Mouse (Mus musculus) heart, adult 2 months (tissue): ENCODE data around the gene Nrxn2. TPM values are rescaled to one million over a fixed set of nuclear protein-coding genes. Genes with fewer than 3 reads are reported as not detected.

Experiments used
- DNase-seq, 2 experiments: peaks; one replicate each; pipeline ENCODE4 v3.0.0; 2021
- H3K27ac ChIP-seq: fragments of 200-600 bp; 2 replicates; pipeline ENCODE4 v1.8.1; 2022
- H3K27me3 ChIP-seq: fragments of 200-500 bp; 2 replicates; pipeline ENCODE4 v1.6.1; 2012; ENCODE audit warnings: mild to moderate bottlenecking, low read length, inconsistent platforms, mixed read lengths; ENCODE audit not compliant: control insufficient read depth, insufficient read depth
- H3K36me3 ChIP-seq: fragments of 200-500 bp; 2 replicates; pipeline ENCODE4 v1.6.1; 2012; ENCODE audit warnings: low read length, inconsistent platforms; ENCODE audit not compliant: control insufficient read depth, insufficient read depth
- H3K4me1 ChIP-seq: fragments of 200-500 bp; 2 replicates; pipeline ENCODE4 v1.6.1; 2011; ENCODE audit warnings: low read length; ENCODE audit not compliant: control insufficient read depth, insufficient read depth
- H3K4me3 ChIP-seq: fragments of 200-600 bp; 2 replicates; pipeline ENCODE4 v1.8.1; 2022
- H3K79me2 ChIP-seq: fragments of 200-500 bp; replicated peaks from 2 replicates; pipeline ENCODE4 v1.6.1; 2012; ENCODE audit warnings: mild to moderate bottlenecking, inconsistent platforms, low read length, moderate library complexity, mixed read lengths; ENCODE audit not compliant: control insufficient read depth, insufficient read depth
- H3K9ac ChIP-seq: fragments of 200-500 bp; 2 replicates; pipeline ENCODE4 v1.6.1; 2012; ENCODE audit warnings: low read depth, mild to moderate bottlenecking, control low read depth, inconsistent platforms, low read length, mixed read lengths
- CTCF ChIP-seq: fragments of 200-600 bp; IDR thresholded peaks from 2 replicates; pipeline ENCODE4 v1.8.1; 2022; ENCODE audit warnings: antibody characterized with exemption, mild to moderate bottlenecking, moderate library complexity
- EP300 ChIP-seq: fragments of 200-500 bp; IDR thresholded peaks from 2 replicates; pipeline ENCODE4 v1.6.1; 2011; ENCODE audit warnings: low read depth, low read length, control low read depth; ENCODE audit not compliant: insufficient read depth
- POLR2A ChIP-seq: fragments of 200-500 bp; IDR thresholded peaks from 2 replicates; pipeline ENCODE4 v1.6.1; 2011; ENCODE audit warnings: mild to moderate bottlenecking, low read depth, low read length, control low read depth; ENCODE audit not compliant: insufficient read depth
- WGBS: fragments of 180-500 bp; shearing (Covaris S2); methylation state at CpG from one replicate; pipeline ENCODE4 v1.1.7; 2018; 5-methylcytosine and 5-hydroxymethylcytosine counted together
- intact Hi-C: fragments of 180-260 bp; cut with DNase I; formaldehyde crosslinking; loops from one replicate; pipeline ENCODE4 v1.15.1; 2025
- polyA plus RNA-seq: library from polyadenylated mRNA; depleted of rRNA; stranded (reverse); fragments of >200 nt; gene quantifications from 2 replicates; pipeline ENCODE4 v1.2.3, GENCODE M21; 2012
- total RNA-seq, 2 experiments: library from RNA; stranded (reverse); gene quantifications; 2 replicates each; pipeline ENCODE4 v1.2.3; 2021

Gene Nrxn2
- total and polyA plus RNA-seq, 3 experiments, result 3.4 to 5.2 (median 4.5) TPM

DNA sequence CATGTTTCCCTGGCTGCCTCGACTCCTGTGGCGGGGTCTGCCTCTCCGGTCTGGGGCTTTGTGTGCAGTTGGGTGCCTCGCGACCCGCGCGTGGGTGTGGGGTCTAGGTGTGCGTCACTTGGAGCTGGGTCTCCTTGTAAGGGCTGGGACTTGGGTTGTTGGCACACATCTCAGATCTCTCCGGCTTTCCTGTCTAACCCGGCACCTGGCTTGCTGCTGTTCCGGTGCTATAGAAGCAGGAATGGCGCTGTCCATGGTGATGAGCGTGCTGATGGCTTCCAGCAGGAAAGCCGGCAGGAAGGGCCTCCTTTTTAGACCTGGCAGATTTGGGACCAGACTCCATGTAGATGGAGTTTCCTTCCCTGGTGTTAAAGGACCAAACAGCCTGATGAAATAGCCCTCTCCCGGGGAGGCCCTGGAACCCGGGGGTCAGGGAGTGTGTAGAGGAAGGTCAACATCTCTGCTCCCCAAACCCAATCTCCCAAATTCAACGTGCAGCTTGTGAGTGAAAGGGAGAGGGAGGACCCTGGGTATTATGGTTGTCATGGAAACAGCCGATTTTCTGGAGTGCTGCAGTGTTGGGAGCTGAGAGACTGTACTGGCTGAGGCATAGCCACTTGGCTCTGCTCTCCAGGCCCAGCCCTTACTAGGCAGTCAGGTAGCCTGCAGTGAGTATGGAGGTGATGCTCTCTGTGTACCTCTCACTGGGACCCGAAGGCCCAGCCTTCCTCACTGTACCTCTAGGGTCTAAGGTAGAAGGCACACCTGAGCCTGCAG is 84.2 kb downstream of the Nrxn2 start:
- no peak for TF ChIP-seq EP300
- TF ChIP-seq CTCF, result no peak
- H3K36me3 ChIP-seq, result no peaks in the 10 kb centered on the region
- H3K27me3 ChIP-seq, result peaks cover 12% of the 10 kb centered on the region
- peaks cover 1% of the 10 kb centered on the region; the same call in 1 of the 2 replicates for H3K4me1 ChIP-seq
- intact Hi-C loops, result no loop called here
- H3K4me3 ChIP-seq, result no peak overlapping the region
- peak; percentile 40 to 63 for DNase-seq
- H3K79me2 ChIP-seq, result no peaks in the 10 kb centered on the region
- no peak overlapping the region for H3K9ac ChIP-seq
- no peak overlapping the region for H3K27ac ChIP-seq
- 5% methylated on average over 20 of the region's 20 CpGs for WGBS

- H3K79me2 ChIP-seq, result no peaks in the 10 kb centered on the region
- TF ChIP-seq POLR2A (no peak), CTCF (no peak), EP300 (no peak)
- intact Hi-C loops, result no loop called here
- no peaks in the 10 kb centered on the region for H3K36me3 ChIP-seq
- peaks cover 1% of the 10 kb centered on the region; the same call in 1 of the 2 replicates for H3K4me1 ChIP-seq
- H3K27me3 ChIP-seq, result peaks cover 4% of the 10 kb centered on the region
- no peak for DNase-seq
- H3K9ac ChIP-seq, result no peak overlapping the region
- H3K4me3 ChIP-seq, result no peak overlapping the region
- 22% methylated on average over 16 of the region's 16 CpGs for WGBS
- H3K27ac ChIP-seq, result no peak overlapping the region
These were observed 85.6 kb downstream of the Nrxn2 start for GRCm38 (mm10) chr19:6503926-6504655.

DNA sequence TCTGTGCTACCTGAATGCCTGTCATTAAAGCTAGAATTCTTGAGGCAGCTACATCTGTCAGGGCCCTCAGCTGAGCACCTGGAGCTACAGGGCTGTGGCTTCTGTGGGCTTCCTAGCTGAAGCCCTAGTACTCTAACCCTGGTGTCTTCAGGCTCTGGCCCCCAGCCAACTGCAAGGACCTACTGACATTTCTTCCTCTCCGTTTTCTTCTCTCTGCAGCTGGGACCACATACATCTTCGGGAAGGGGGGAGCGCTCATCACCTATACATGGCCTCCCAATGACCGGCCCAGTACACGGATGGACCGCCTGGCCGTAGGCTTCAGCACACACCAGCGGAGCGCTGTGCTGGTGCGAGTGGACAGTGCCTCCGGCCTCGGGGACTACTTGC is 86.1 kb downstream of the Nrxn2 start:
- Histone ChIP-seq H3K27me3 (peaks cover 4% of the 10 kb centered on the region), H3K27ac (no peak overlapping the region), H3K4me3 (no peak overlapping the region), H3K36me3 (no peaks in the 10 kb centered on the region), H3K9ac (no peak overlapping the region), H3K4me1 (peaks cover 1% of the 10 kb centered on the region; the same call in 1 of the 2 replicates), H3K79me2 (no peaks in the 10 kb centered on the region)
- intact Hi-C loops, result no loop called here
- 74% methylated on average over 12 of the region's 12 CpGs for WGBS
- TF ChIP-seq EP300, result no peak
- TF ChIP-seq POLR2A, result no peak
- no peak for TF ChIP-seq CTCF
- DNase-seq, result no peak

GRCm38 (mm10) chr19:6507393-6507792 is 88.9 kb downstream of the Nrxn2 start:
- H3K4me1 ChIP-seq, result peaks cover 1% of the 10 kb centered on the region; the same call in 1 of the 2 replicates
- no peak for TF ChIP-seq CTCF
- TF ChIP-seq EP300, result no peak
- no peak for TF ChIP-seq POLR2A
- intact Hi-C loops, result no loop called here
- no peaks in the 10 kb centered on the region for H3K79me2 ChIP-seq
- H3K27me3 ChIP-seq, result peaks cover 2% of the 10 kb centered on the region
- H3K27ac ChIP-seq, result no peak overlapping the region
- 9% methylated on average over 10 of the region's 10 CpGs for WGBS
- H3K9ac ChIP-seq, result no peak overlapping the region
- H3K4me3 ChIP-seq, result no peak overlapping the region
- H3K36me3 ChIP-seq, result no peaks in the 10 kb centered on the region
- DNase-seq, result no peak

DNA sequence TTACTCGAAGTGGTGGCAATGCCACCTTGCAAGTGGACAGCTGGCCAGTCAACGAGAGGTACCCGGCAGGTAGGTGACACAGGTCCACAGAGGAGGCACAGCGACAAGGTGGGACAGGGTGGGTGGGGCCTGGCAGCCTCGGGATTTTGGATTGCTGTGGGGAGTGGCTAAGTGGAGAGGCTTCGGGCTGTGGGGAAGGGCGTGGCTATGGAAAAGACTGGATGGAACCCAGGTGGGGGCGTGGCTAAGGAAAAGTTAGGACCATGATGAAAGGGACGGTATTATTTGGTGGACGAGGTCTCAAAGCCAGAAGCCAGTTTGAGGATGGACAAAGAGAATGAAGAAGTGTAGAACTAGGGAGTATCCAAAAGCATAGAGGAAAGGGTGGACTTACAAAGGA is 91.3 kb downstream of the Nrxn2 start:
- intact Hi-C loops, result no loop called here
- H3K9ac ChIP-seq, result no peak overlapping the region
- H3K36me3 ChIP-seq, result no peaks in the 10 kb centered on the region
- H3K4me1 ChIP-seq, result peaks cover 1% of the 10 kb centered on the region; the same call in 1 of the 2 replicates
- H3K27ac ChIP-seq, result no peak overlapping the region
- H3K4me3 ChIP-seq, result no peak overlapping the region
- peaks cover 2% of the 10 kb centered on the region for H3K27me3 ChIP-seq
- TF ChIP-seq POLR2A, result no peak
- no peak for TF ChIP-seq CTCF
- TF ChIP-seq EP300, result no peak
- 68% methylated on average over 10 of the region's 10 CpGs for WGBS
- no peak for DNase-seq
- H3K79me2 ChIP-seq, result no peaks in the 10 kb centered on the region

DNA sequence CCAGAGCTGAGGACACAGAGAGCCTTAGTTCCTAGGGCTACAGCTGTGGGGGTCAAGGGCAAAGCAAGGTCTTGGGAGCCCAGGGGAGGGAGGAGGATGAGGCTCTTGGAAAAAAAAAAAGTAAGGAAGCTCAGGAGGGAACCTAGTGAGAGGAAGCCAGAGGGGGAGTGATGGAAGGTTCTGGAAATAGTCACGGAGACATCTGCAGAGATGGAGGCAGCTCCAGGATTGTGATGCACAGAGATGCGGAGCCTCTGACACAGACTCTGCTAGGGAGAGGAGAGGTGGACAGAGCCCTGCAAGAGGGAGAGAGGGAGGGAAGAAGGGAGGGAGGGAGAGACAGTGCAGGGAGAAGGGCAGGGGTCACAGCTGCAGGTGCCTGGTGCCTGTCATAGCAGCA is 92.0 kb downstream of the Nrxn2 start:
- WGBS, result 55% methylated on average over 2 of the region's 2 CpGs
- intact Hi-C loops, result no loop called here
- H3K36me3 ChIP-seq, result no peaks in the 10 kb centered on the region
- H3K79me2 ChIP-seq, result no peaks in the 10 kb centered on the region
- H3K27ac ChIP-seq, result no peak overlapping the region
- H3K4me1 ChIP-seq, result peaks cover 1% of the 10 kb centered on the region; the same call in 1 of the 2 replicates
- H3K9ac ChIP-seq, result no peak overlapping the region
- peaks cover 2% of the 10 kb centered on the region for H3K27me3 ChIP-seq
- no peak overlapping the region for H3K4me3 ChIP-seq
- TF ChIP-seq CTCF (no peak), EP300 (no peak), POLR2A (no peak)
- DNase-seq, result no peak
